Mouse (Mus musculus): ENCODE measurements at regions not wholly inside any gene's neighbourhood (a gene's known extent, or its start where the extent isn't known, plus 50 kb on each side); places are given as distances from the start of the nearest gene placed in this dataset.

- Histone ChIP-seq H3K4me3 (no peak overlapping the region), H3K4me1 (no peaks in the 10 kb centered on the region), H3K27me3 (ENCODE audit: low read depth, poor library complexity, severe bottlenecking) (no peaks in the 10 kb centered on the region), H3K27ac (replicated peaks) (no peak overlapping the region), H3K36me3 (no peaks in the 10 kb centered on the region), H3K9me3 (replicated peaks) (no peaks in the 10 kb centered on the region)
- WGBS = 72% methylated on average over 5 of the region's 5 CpGs
- DNase-seq (ENCODE audit: low spot score) = no peak
These were observed 88.5 kb downstream of the Irx1 start for GRCm38 (mm10) chr13:71874986-71875385.

- no peaks in the 10 kb centered on the region for H3K4me1 ChIP-seq
- no peaks in the 10 kb centered on the region for H3K36me3 ChIP-seq
- H3K9me3 ChIP-seq (replicated peaks) = no peaks in the 10 kb centered on the region
- H3K27me3 ChIP-seq (ENCODE audit: low read depth, poor library complexity, severe bottlenecking) = no peaks in the 10 kb centered on the region
- 81% methylated on average over 6 of the region's 6 CpGs for WGBS
- no peak for DNase-seq (ENCODE audit: low spot score)
- no peak overlapping the region for H3K4me3 ChIP-seq
- H3K27ac ChIP-seq (replicated peaks) = no peak overlapping the region
These were observed 94.8 kb downstream of the Irx1 start for GRCm38 (mm10) chr13:71868763-71869162.

DNA sequence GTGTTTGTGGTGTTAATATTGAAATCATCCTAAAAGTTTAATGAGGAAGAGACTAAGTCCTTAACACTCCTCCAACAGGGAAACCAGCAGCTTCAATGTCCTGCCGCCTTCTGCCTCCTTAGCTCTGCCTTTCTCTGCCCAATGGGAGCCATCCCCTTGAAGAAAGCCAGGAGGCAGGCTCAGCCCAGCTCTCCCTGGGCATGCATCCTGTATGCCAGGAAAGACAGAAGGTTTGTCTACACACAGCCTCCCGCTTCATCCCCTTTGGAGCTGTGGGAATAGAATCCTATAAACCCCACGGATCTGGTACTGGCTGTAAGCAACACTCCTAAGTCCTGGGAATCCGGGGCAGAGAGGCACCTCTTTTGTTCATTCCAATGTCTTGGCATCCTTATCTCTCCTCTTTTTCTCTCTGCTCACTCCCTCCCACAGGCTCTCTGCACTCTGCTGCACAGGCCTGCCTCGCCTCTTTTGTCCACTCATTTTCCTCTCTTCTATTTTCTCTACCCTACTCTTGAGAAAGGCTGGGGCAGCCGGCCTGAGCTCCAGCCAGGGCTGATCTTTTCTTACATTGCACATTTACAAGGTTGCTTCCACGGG is 110.0 kb downstream of the Irx1 start:
- no peak for DNase-seq (ENCODE audit: low spot score)
- Histone ChIP-seq H3K27ac (replicated peaks) (no peak overlapping the region), H3K9me3 (replicated peaks) (no peaks in the 10 kb centered on the region), H3K4me1 (peaks cover 12% of the 10 kb centered on the region; the same call in 1 of the 2 replicates), H3K36me3 (no peaks in the 10 kb centered on the region), H3K27me3 (ENCODE audit: low read depth, poor library complexity, severe bottlenecking) (peaks cover 5% of the 10 kb centered on the region; the same call in 1 of the 2 replicates), H3K4me3 (no peak overlapping the region)
- 49% methylated on average over 7 of the region's 7 CpGs for WGBS

GRCm38 (mm10) chr13:71804032-71804958 is 159.2 kb downstream of the Irx1 start:
- H3K27ac ChIP-seq (replicated peaks) = no peak overlapping the region
- no peak overlapping the region for H3K4me3 ChIP-seq
- H3K4me1 ChIP-seq = peaks cover 7% of the 10 kb centered on the region
- DNase-seq (ENCODE audit: low spot score) = peak; percentile 19
- H3K9me3 ChIP-seq (replicated peaks) = no peaks in the 10 kb centered on the region
- WGBS = 59% methylated on average over 16 of the region's 16 CpGs
- H3K27me3 ChIP-seq (ENCODE audit: low read depth, poor library complexity, severe bottlenecking) = no peaks in the 10 kb centered on the region
- no peaks in the 10 kb centered on the region for H3K36me3 ChIP-seq

- Histone ChIP-seq H3K27me3 (ENCODE audit: low read depth, poor library complexity, severe bottlenecking) (no peaks in the 10 kb centered on the region), H3K4me1 (no peaks in the 10 kb centered on the region), H3K4me3 (no peak overlapping the region), H3K36me3 (no peaks in the 10 kb centered on the region), H3K9me3 (replicated peaks) (no peaks in the 10 kb centered on the region), H3K27ac (replicated peaks) (no peak overlapping the region)
- WGBS = 85% methylated on average over 6 of the region's 6 CpGs
- DNase-seq (ENCODE audit: low spot score) = no peak
These were observed 165.2 kb downstream of the Irx1 start for GRCm38 (mm10) chr13:71798288-71798687.

GRCm38 (mm10) chr13:71784740-71785139 is 178.8 kb downstream of the Irx1 start:
- Histone ChIP-seq H3K36me3 (no peaks in the 10 kb centered on the region), H3K4me1 (peaks cover 17% of the 10 kb centered on the region), H3K9me3 (replicated peaks) (0 out of 2 replicates have a peak, but pooled peaks cover 3% of the 10 kb centered on the region), H3K27me3 (ENCODE audit: low read depth, poor library complexity, severe bottlenecking) (no peaks in the 10 kb centered on the region), H3K27ac (replicated peaks) (no peak overlapping the region; the same call in 1 of the 2 replicates), H3K4me3 (no peak overlapping the region)
- WGBS = 59% methylated on average over 10 of the region's 10 CpGs
- no peak for DNase-seq (ENCODE audit: low spot score)

GRCm38 (mm10) chr13:71747003-71747965 is 216.2 kb downstream of the Irx1 start:
- WGBS = 80% methylated on average over 11 of the region's 11 CpGs
- no peaks in the 10 kb centered on the region for H3K9me3 ChIP-seq (replicated peaks)
- H3K4me3 ChIP-seq = no peak overlapping the region
- H3K27ac ChIP-seq (replicated peaks) = no peak overlapping the region
- H3K4me1 ChIP-seq = peaks cover 10% of the 10 kb centered on the region
- no peaks in the 10 kb centered on the region for H3K27me3 ChIP-seq (ENCODE audit: low read depth, poor library complexity, severe bottlenecking)
- DNase-seq (ENCODE audit: low spot score) = no peak
- no peaks in the 10 kb centered on the region for H3K36me3 ChIP-seq

DNA sequence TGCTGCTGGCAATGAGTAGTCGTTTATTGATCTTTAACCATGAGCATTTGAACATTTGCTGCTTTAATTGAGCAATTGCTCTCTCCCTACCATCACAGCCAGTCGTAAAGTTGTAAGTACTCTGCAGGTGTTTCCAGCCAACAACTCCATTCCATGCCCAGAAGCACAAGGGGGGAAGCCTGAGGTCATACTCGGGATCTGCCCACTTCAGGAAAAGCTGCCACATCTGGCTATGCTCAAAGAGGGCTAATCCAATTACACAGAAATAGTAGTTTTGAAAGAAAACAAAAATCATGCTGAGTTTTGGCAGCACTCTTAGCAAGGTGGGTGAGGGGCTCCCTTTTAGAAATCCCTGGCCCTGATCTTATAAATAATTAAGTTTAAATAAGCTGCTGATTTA is 217.0 kb downstream of the Irx1 start:
- WGBS = 52% methylated on average over 3 of the region's 3 CpGs
- Histone ChIP-seq H3K27me3 (ENCODE audit: low read depth, poor library complexity, severe bottlenecking) (no peaks in the 10 kb centered on the region), H3K4me3 (no peak overlapping the region), H3K4me1 (peaks cover 10% of the 10 kb centered on the region), H3K27ac (replicated peaks) (no peak overlapping the region), H3K36me3 (no peaks in the 10 kb centered on the region), H3K9me3 (replicated peaks) (no peaks in the 10 kb centered on the region)
- no peak for DNase-seq (ENCODE audit: low spot score)

- whole genome bisulfite sequencing = 89% methylated on average over 8 of the region's 8 CpGs
These were observed 226.6 kb downstream of the Irx1 start for GRCm38 (mm10) chr13:71736821-71737345.

GRCm38 (mm10) chr13:71734261-71734660 is 229.3 kb downstream of the Irx1 start:
- WGBS = 68% methylated on average over 12 of the region's 12 CpGs
- Histone ChIP-seq H3K27me3 (ENCODE audit: low read depth, poor library complexity, severe bottlenecking) (no peaks in the 10 kb centered on the region), H3K36me3 (no peaks in the 10 kb centered on the region), H3K9me3 (replicated peaks) (no peaks in the 10 kb centered on the region), H3K27ac (replicated peaks) (no peak overlapping the region), H3K4me3 (no peak overlapping the region), H3K4me1 (no peaks in the 10 kb centered on the region)
- DNase-seq (ENCODE audit: low spot score) = no peak

More at GRCm38 (mm10) chr13:71736821-71737345, 226.6 kb downstream of the Irx1 start:
- no peaks in the 10 kb centered on the region for H3K9me3 ChIP-seq (replicated peaks)
- no peak overlapping the region for H3K27ac ChIP-seq (replicated peaks)
- no peak for DNase-seq (ENCODE audit: low spot score)
- H3K27me3 ChIP-seq (ENCODE audit: low read depth, poor library complexity, severe bottlenecking) = no peaks in the 10 kb centered on the region
- no peak overlapping the region for H3K4me3 ChIP-seq
- no peaks in the 10 kb centered on the region for H3K36me3 ChIP-seq
- no peaks in the 10 kb centered on the region for H3K4me1 ChIP-seq

GRCm38 (mm10) chr13:71733360-71733759 is 230.2 kb downstream of the Irx1 start:
- DNase-seq (ENCODE audit: low spot score) = no peak
- 90% methylated on average over 5 of the region's 5 CpGs for whole genome bisulfite sequencing
- H3K4me1 ChIP-seq = no peaks in the 10 kb centered on the region
- no peak overlapping the region for H3K27ac ChIP-seq (replicated peaks)
- H3K4me3 ChIP-seq = no peak overlapping the region
- H3K36me3 ChIP-seq = no peaks in the 10 kb centered on the region
- H3K27me3 ChIP-seq (ENCODE audit: low read depth, poor library complexity, severe bottlenecking) = no peaks in the 10 kb centered on the region
- no peaks in the 10 kb centered on the region for H3K9me3 ChIP-seq (replicated peaks)

DNA sequence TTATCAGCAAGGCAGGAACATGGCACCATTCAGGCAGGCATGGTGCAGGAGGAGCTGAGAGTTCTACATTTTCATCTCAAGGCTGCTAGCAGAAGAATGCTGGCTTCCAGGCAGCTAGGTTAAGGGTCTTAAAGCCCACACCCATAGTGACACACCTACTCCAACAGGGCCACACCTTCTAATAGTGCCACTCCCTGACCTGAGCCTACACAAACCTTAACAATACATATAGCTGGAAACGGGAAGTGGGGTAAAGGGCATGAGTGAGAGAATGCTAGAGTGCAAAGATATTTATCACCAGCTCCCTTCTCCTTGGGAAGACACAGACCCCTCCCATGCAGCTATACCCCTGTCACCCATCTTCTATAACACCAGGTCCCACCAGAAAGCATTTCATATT is 230.6 kb downstream of the Irx1 start:
- 91% methylated on average over 1 of the region's 1 CpGs for WGBS
- Histone ChIP-seq H3K9me3 (replicated peaks) (no peaks in the 10 kb centered on the region), H3K4me3 (no peak overlapping the region), H3K27ac (replicated peaks) (no peak overlapping the region), H3K36me3 (no peaks in the 10 kb centered on the region), H3K27me3 (ENCODE audit: low read depth, poor library complexity, severe bottlenecking) (no peaks in the 10 kb centered on the region), H3K4me1 (no peaks in the 10 kb centered on the region)
- no peak for DNase-seq (ENCODE audit: low spot score)

Data from midbrain, embryonic 10.5 days (tissue).